Mouse (Mus musculus) limb, embryonic 13.5 days (tissue): ENCODE results near the gene Dtx1. TPM values are rescaled to one million over a fixed set of nuclear protein-coding genes. Genes with fewer than 3 reads are reported as not detected.

Experiments
- polyA plus RNA-seq: library from polyadenylated mRNA; unstranded; fragments of >200 nt; fragmentation: Nextera tagmentation; extraction: Ambion mirVana; gene quantifications from 2 replicates; pipeline ENCODE4 v1.2.1, GENCODE M21; 2015

Gene Dtx1
- polyA plus RNA-seq, 1 experiment from 2014 or later = 5.1 TPM

Other genes starting within 250 kb of the Dtx1 start
- 2.0 and 2.3 TPM in 2 replicates for gene Sdsl, start 239.1 kb downstream of the Dtx1 start, polyA plus RNA-seq
- not detected in 2 replicates for gene Sds, start 235.4 kb downstream of the Dtx1 start, polyA plus RNA-seq
- gene Plbd2, start 208.3 kb downstream of the Dtx1 start, polyA plus RNA-seq = 55.9 and 58.8 TPM in 2 replicates
- 6.1 and 6.9 TPM in 2 replicates for gene Slc8b1, start 200.8 kb downstream of the Dtx1 start, polyA plus RNA-seq
- gene Tpcn1, start 123.3 kb downstream of the Dtx1 start, polyA plus RNA-seq = 23.7 and 24.0 TPM in 2 replicates
- gene Iqcd, start 122.9 kb downstream of the Dtx1 start, polyA plus RNA-seq = 0.68 and 0.69 TPM in 2 replicates
- gene Rita1, start 99.3 kb downstream of the Dtx1 start, polyA plus RNA-seq = 15.6 and 17.9 TPM in 2 replicates
- 46.5 and 47.2 TPM in 2 replicates for gene Ddx54, start 99.2 kb downstream of the Dtx1 start, polyA plus RNA-seq
- gene Cfap73, start 77.7 kb downstream of the Dtx1 start, polyA plus RNA-seq = not detected in 2 replicates
- gene Rasal1, start 63.1 kb downstream of the Dtx1 start, polyA plus RNA-seq = 0.70 and 0.78 TPM in 2 replicates
- 0.22 TPM in 2 replicates for gene Oas2, start 37.9 kb upstream of the Dtx1 start, polyA plus RNA-seq
- 0.18 and 0.20 TPM in 2 replicates for gene Oas3, start 65.7 kb upstream of the Dtx1 start, polyA plus RNA-seq
- not detected in 2 replicates for gene Oas1e, start 83.6 kb upstream of the Dtx1 start, polyA plus RNA-seq
- 0.24 and 0.37 TPM in 2 replicates for gene Oas1c, start 100.6 kb upstream of the Dtx1 start, polyA plus RNA-seq
- gene Oas1f, start 135.4 kb upstream of the Dtx1 start, polyA plus RNA-seq = not detected in 2 replicates
- gene Oas1h, start 149.5 kb upstream of the Dtx1 start, polyA plus RNA-seq = not detected in 2 replicates
- gene Oas1g, start 175.7 kb upstream of the Dtx1 start, polyA plus RNA-seq = 0.22 TPM in 1 of 2 replicates, not detected in the other
- 1.2 and 1.4 TPM in 2 replicates for gene Oas1a, start 195.6 kb upstream of the Dtx1 start, polyA plus RNA-seq
- not detected in 2 replicates for gene Oas1d, start 202.6 kb upstream of the Dtx1 start, polyA plus RNA-seq